Mouse (Mus musculus): ENCODE measurements around the gene Pcolce2. TPM values are rescaled to one million over a fixed set of nuclear protein-coding genes. Genes with fewer than 3 reads are reported as not detected.

Pcolce2 gene
- total and polyA plus RNA-seq, 3 experiments: not detected

DNA sequence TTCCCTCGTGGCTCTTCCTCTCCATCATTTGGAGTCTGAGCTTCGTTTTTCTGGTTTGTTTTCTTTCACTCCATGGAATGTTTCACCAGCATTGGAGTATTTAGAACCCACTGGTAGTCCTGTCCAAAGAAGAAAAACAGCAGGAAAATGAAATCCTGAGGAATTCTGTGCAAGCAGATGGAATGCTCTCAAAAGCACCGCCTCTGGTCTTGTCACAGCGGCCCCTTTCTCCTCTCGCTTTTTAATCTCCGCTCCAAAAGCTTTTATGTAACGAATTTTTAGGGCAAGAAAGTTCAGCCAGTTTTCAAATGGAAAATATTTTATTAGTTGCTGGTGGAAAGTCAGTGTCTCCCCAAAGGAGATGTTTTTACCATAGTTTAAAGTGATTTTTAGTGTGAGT, 42.6 kb downstream of the Pcolce2 start:
- Histone ChIP-seq H3K9me3 (replicated peaks; ENCODE audit: insufficient read depth, low read length) (no peaks in the 10 kb centered on the region), H3K4me3 (ENCODE audit: control insufficient read depth in 1 of 2, insufficient read depth in 1 of 2, low read depth in 2 of 2, low read length in 2 of 2) (no peak overlapping the region), H3K27ac (ENCODE audit: control insufficient read depth, low read depth, low read length) (no peak overlapping the region), H3K36me3 (ENCODE audit: control insufficient read depth in 1 of 2, insufficient read depth in 2 of 2, low read length in 2 of 2) (no peaks in the 10 kb centered on the region), H3K27me3 (ENCODE audit: control insufficient read depth in 1 of 2, insufficient read depth in 2 of 2, low read length in 2 of 2) (no peaks in the 10 kb centered on the region; a peak in 2 of 4 replicates), H3K4me1 (ENCODE audit: control insufficient read depth in 1 of 2, insufficient read depth in 2 of 2, low read length in 2 of 2) (no peaks in the 10 kb centered on the region), H3K79me2 (ENCODE audit: control insufficient read depth, insufficient read depth, low read length, poor library complexity) (no peaks in the 10 kb centered on the region), H3K9ac (ENCODE audit: control insufficient read depth, low read depth, low read length, poor library complexity, severe bottlenecking) (no peak overlapping the region)
- TF ChIP-seq CHD1 (IDR thresholded peaks at IDR 0.05; ENCODE audit: low read depth, low read length): no peak
- TF ChIP-seq JUND (IDR thresholded peaks at IDR 0.05; ENCODE audit: low read depth, low read length): no peak
- no peak for TF ChIP-seq UBTF (IDR thresholded peaks at IDR 0.05; ENCODE audit: borderline replicate concordance, insufficient read depth, low read depth, low read length)
- TF ChIP-seq POLR2AphosphoS5 (IDR thresholded peaks at IDR 0.05; ENCODE audit: borderline replicate concordance, low read depth, low read length): no peak
- TF ChIP-seq POLR2A (IDR thresholded peaks at IDR 0.05; ENCODE audit: control insufficient read depth in 1 of 2, insufficient read depth in 1 of 2, low read depth in 1 of 2, low read length in 2 of 2, poor library complexity in 1 of 2): no peak
- TF ChIP-seq RCOR1 (IDR thresholded peaks at IDR 0.05; ENCODE audit: low read depth, low read length): no peak
- TF ChIP-seq POLR2AphosphoS2 (IDR thresholded peaks at IDR 0.05; ENCODE audit: low read length): no peak
- TF ChIP-seq NELFE (IDR thresholded peaks at IDR 0.05; ENCODE audit: low read depth, low read length): no peak
- no peak for TF ChIP-seq TAL1 (IDR thresholded peaks at IDR 0.05; ENCODE audit: low read length)
- no peak for DNase-seq (ENCODE audit: low read depth, low spot score)

DNA sequence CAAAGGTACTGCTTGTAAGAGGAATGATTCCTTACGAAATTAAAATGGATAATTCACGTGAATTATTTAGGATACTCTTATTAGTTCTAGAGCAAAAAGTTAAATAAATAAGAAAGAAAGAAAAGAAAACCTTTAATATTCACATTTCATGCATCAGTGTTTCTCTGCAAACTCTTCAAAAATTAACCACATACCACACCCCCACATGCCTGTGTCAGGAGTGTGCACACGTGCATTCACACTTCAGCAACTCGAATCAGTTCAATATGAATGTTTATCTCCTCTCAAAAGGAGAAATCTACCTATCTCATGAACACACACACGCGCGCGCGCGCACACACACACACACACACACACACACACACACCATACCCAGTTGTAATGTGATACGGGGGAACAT, 43.3 kb downstream of the Pcolce2 start:
- H3K79me2 ChIP-seq (ENCODE audit: control insufficient read depth, insufficient read depth, low read length, poor library complexity): no peaks in the 10 kb centered on the region
- no peaks in the 10 kb centered on the region for H3K4me1 ChIP-seq (ENCODE audit: control insufficient read depth in 1 of 2, insufficient read depth in 2 of 2, low read length in 2 of 2)
- no peak overlapping the region for H3K9ac ChIP-seq (ENCODE audit: control insufficient read depth, low read depth, low read length, poor library complexity, severe bottlenecking)
- H3K36me3 ChIP-seq (ENCODE audit: control insufficient read depth in 1 of 2, insufficient read depth in 2 of 2, low read length in 2 of 2): no peaks in the 10 kb centered on the region
- no peaks in the 10 kb centered on the region; a peak in 2 of 4 replicates for H3K27me3 ChIP-seq (ENCODE audit: control insufficient read depth in 1 of 2, insufficient read depth in 2 of 2, low read length in 2 of 2)
- TF ChIP-seq SMC3 (IDR thresholded peaks at IDR 0.05; ENCODE audit: low read depth, low read length) (no peak), CHD1 (IDR thresholded peaks at IDR 0.05; ENCODE audit: low read depth, low read length) (no peak), HCFC1 (IDR thresholded peaks at IDR 0.05; ENCODE audit: low read depth, low read length) (no peak), TBP (IDR thresholded peaks at IDR 0.05; ENCODE audit: low read depth, low read length) (no peak), MAX (IDR thresholded peaks at IDR 0.05; ENCODE audit: low read length) (no peak), USF1 (IDR thresholded peaks at IDR 0.05; ENCODE audit: low read depth, low read length) (no peak), SIN3A (IDR thresholded peaks at IDR 0.05; ENCODE audit: low read length) (no peak), CHD2 (IDR thresholded peaks at IDR 0.05; ENCODE audit: low read length) (no peak), MAZ (IDR thresholded peaks at IDR 0.05; ENCODE audit: low read depth, low read length) (no peak), CTCF (IDR thresholded peaks at IDR 0.05 in 2 of 3, conservative IDR thresholded peaks at IDR 0.05 in 1 of 3; ENCODE audit: control insufficient read depth in 1 of 3, insufficient read depth in 1 of 3, low read depth in 2 of 3, low read length in 3 of 3, poor library complexity in 1 of 3, severe bottlenecking in 1 of 3) (no peak), POLR2AphosphoS5 (IDR thresholded peaks at IDR 0.05; ENCODE audit: borderline replicate concordance, low read depth, low read length) (no peak), UBTF (IDR thresholded peaks at IDR 0.05; ENCODE audit: borderline replicate concordance, insufficient read depth, low read depth, low read length) (no peak), EP300 (IDR thresholded peaks at IDR 0.05; ENCODE audit: low read depth in 1 of 2, low read length in 2 of 2) (no peak)
- H3K27ac ChIP-seq (ENCODE audit: control insufficient read depth, low read depth, low read length): no peak overlapping the region
- no peak overlapping the region for H3K4me3 ChIP-seq (ENCODE audit: control insufficient read depth in 1 of 2, insufficient read depth in 1 of 2, low read depth in 2 of 2, low read length in 2 of 2)
- no peak for DNase-seq (ENCODE audit: low read depth, low spot score)
- H3K9me3 ChIP-seq (replicated peaks; ENCODE audit: insufficient read depth, low read length): no peaks in the 10 kb centered on the region

Measured in MEL (cell line).